Mouse (Mus musculus): Measurements from ENCODE around the gene Wbp2.

DNA sequence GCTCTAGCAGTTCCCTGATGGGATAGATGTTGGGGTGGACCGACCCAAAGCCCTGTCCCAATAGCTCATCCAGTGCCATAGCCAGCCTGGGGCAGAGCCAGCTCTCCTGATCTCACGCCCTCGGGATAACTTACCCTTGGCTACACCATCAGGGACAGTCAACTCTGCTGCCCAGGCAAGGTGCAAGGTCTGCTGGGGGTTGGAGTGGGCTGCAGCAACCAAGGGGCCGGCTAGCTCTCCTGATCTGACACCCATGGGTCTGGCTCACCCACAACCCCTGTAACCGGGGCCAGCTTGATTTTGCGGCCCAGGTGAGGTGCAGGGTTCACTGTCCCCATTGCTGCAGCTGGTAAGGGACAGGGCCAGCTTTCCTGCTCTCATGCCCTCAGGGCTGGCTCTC lies 4.8 kb upstream of the Wbp2 start:
- TF ChIP-seq POLR2A (IDR thresholded peaks at IDR 0.05; ENCODE audit: low read depth, low read length) (no peak), CTCF (IDR thresholded peaks at IDR 0.05; ENCODE audit: extremely low read depth, insufficient read depth, insufficient read length, insufficient replicate concordance) (no peak)

Data from spleen, adult 2 months (tissue).